Mouse (Mus musculus) liver, postnatal 0 days (tissue): ENCODE results near the gene Tmem72. TPM values are rescaled to one million over a fixed set of nuclear protein-coding genes. Genes with fewer than 3 reads are reported as not detected.

Experiments used
- ATAC-seq: fragments of 200-750 bp; cut with Nextera tagmentation; 2 replicates; pipeline ENCODE4 v1.8.0; 2017; ENCODE audit warnings: mild to moderate bottlenecking, moderate library complexity
- DNase-seq: peaks from one replicate; pipeline ENCODE4 v3.0.0-alpha.2; 2016
- H3K27ac ChIP-seq: fragments of 300-500 bp; sonication (generic); 2 replicates; pipeline ENCODE4 v1.5.1; 2014; ENCODE audit warnings: antibody characterized with exemption, moderate library complexity, mild to moderate bottlenecking, low read depth
- H3K27me3 ChIP-seq: fragments of 300-500 bp; sonication (generic); 2 replicates; pipeline ENCODE4 v1.6.1; 2014; ENCODE audit warnings: low read length, control low read depth, mixed read lengths; ENCODE audit not compliant: insufficient read depth
- H3K36me3 ChIP-seq: fragments of 300-500 bp; sonication (generic); replicated peaks from 2 replicates; pipeline ENCODE4 v1.6.1; 2014; ENCODE audit warnings: mild to moderate bottlenecking, control low read depth, low read length, moderate library complexity, mixed read lengths; ENCODE audit not compliant: insufficient read depth
- H3K4me1 ChIP-seq: fragments of 300-500 bp; sonication (generic); 2 replicates; pipeline ENCODE4 v1.6.1; 2014; ENCODE audit warnings: antibody characterized with exemption, mild to moderate bottlenecking, control low read depth; ENCODE audit not compliant: insufficient read depth
- H3K4me2 ChIP-seq: fragments of 300-500 bp; sonication (generic); 2 replicates; pipeline ENCODE4 v1.6.1; 2014; ENCODE audit warnings: low read depth, mild to moderate bottlenecking, low read length, moderate library complexity, mixed read lengths
- H3K4me3 ChIP-seq: fragments of 300-500 bp; sonication (generic); 2 replicates; pipeline ENCODE4 v1.5.1; 2014; ENCODE audit warnings: low read depth, low read length
- H3K9ac ChIP-seq: fragments of 300-500 bp; sonication (generic); replicated peaks from 2 replicates; pipeline ENCODE4 v1.6.1; 2014; ENCODE audit warnings: mild to moderate bottlenecking, moderate library complexity
- H3K9me3 ChIP-seq: fragments of 300-500 bp; sonication (generic); 2 replicates; pipeline ENCODE4 v1.6.1; 2016; ENCODE audit warnings: mild to moderate bottlenecking, control low read depth, low read length, mixed read lengths
- CTCF ChIP-seq: sonication (generic); IDR thresholded peaks from 2 replicates; pipeline ENCODE4 v1.5.1; 2016; ENCODE audit warnings: antibody characterized with exemption, low read depth
- EP300 ChIP-seq: IDR thresholded peaks from 2 replicates; pipeline ENCODE4 v1.6.1; 2016; ENCODE audit warnings: antibody characterized with exemption, low read depth, mild to moderate bottlenecking
- WGBS: fragments of 180-500 bp; shearing (Covaris S2); extraction: QIAGEN DNeasy Blood & Tissue Kit; methylation state at CpG from one replicate; pipeline ENCODE4 v1.1.7; 2014; ENCODE audit not compliant: insufficient replicate concordance; 5-methylcytosine and 5-hydroxymethylcytosine counted together
- polyA plus RNA-seq: library from polyadenylated mRNA; unstranded; fragments of >200 nt; fragmentation: Nextera tagmentation; extraction: Ambion mirVana; gene quantifications from 2 replicates; pipeline ENCODE4 v1.2.1, GENCODE M21; 2015

Gene Tmem72
- polyA plus RNA-seq, 1 experiment from 2014 or later = not detected

GRCm38 (mm10) chr6:116676355-116676913 is 40.3 kb downstream of the Tmem72 start:
- Histone ChIP-seq H3K9me3 (no peaks in the 10 kb centered on the region), H3K36me3 (no peaks in the 10 kb centered on the region), H3K4me2 (no peak overlapping the region), H3K9ac (no peak overlapping the region), H3K4me3 (no peak overlapping the region), H3K27ac (0 out of 2 replicates have a peak overlapping the region, but pooled peaks have one; percentile 49), H3K27me3 (no peaks in the 10 kb centered on the region), H3K4me1 (peaks cover 17% of the 10 kb centered on the region)
- no peak for TF ChIP-seq CTCF
- TF ChIP-seq EP300 = no peak
- ATAC-seq (no peak), DNase-seq (no peak)
- 52% methylated on average over 10 of the region's 10 CpGs for WGBS

GRCm38 (mm10) chr6:116674283-116674886 is 42.3 kb downstream of the Tmem72 start:
- 21% methylated on average over 16 of the region's 16 CpGs for WGBS
- ATAC-seq (peak; percentile 38; the same call in 1 of the 2 replicates), DNase-seq (no peak)
- Histone ChIP-seq H3K4me1 (peaks cover 19% of the 10 kb centered on the region), H3K27me3 (no peaks in the 10 kb centered on the region), H3K27ac (peak overlapping the region; percentile 61), H3K4me3 (peak overlapping the region; percentile 46), H3K9me3 (no peaks in the 10 kb centered on the region), H3K4me2 (peak overlapping the region; percentile 75), H3K9ac (peak overlapping the region; percentile 39), H3K36me3 (no peaks in the 10 kb centered on the region)
- no peak for TF ChIP-seq CTCF
- TF ChIP-seq EP300 = no peak

GRCm38 (mm10) chr6:116673471-116674282 is 43.0 kb downstream of the Tmem72 start, which contains the start of gene Rassf4:
Rassf4 (minus strand) TSS chr6:116673952.
- peak within 1 kb of the TSS; percentile 39 for H3K9ac ChIP-seq
- WGBS = under 1% methylated on average over 44 of the region's 44 CpGs
- peak within 1 kb of the TSS; percentile 61 for H3K27ac ChIP-seq
- H3K4me1 ChIP-seq = peaks cover 19% of the 10 kb centered on the region
- DNase-seq = peak; percentile 90
- no peaks in the 10 kb centered on the region for H3K36me3 ChIP-seq
- no peaks in the 10 kb centered on the region for H3K27me3 ChIP-seq
- H3K4me3 ChIP-seq = peak within 1 kb of the TSS; percentile 46
- H3K4me2 ChIP-seq = peak within 1 kb of the TSS; percentile 75
- TF ChIP-seq EP300 = no peak
- TF ChIP-seq CTCF = no peak
- H3K9me3 ChIP-seq = no peaks in the 10 kb centered on the region
- peak; percentile 84 for ATAC-seq

- H3K27me3 ChIP-seq = no peaks in the 10 kb centered on the region
- 0 out of 2 replicates have a peak overlapping the region, but pooled peaks have one; percentile 46 for H3K4me3 ChIP-seq
- H3K27ac ChIP-seq = no peak overlapping the region
- H3K36me3 ChIP-seq = no peaks in the 10 kb centered on the region
- DNase-seq (no peak), ATAC-seq (no peak)
- TF ChIP-seq CTCF (no peak), EP300 (no peak)
- peaks cover 19% of the 10 kb centered on the region for H3K4me1 ChIP-seq
- H3K9me3 ChIP-seq = no peaks in the 10 kb centered on the region
- 61% methylated on average over 5 of the region's 5 CpGs for WGBS
- peak overlapping the region; percentile 75 for H3K4me2 ChIP-seq
- no peak overlapping the region for H3K9ac ChIP-seq
These were observed 44.4 kb downstream of the Tmem72 start for GRCm38 (mm10) chr6:116672349-116672748.

- TF ChIP-seq CTCF (no peak), EP300 (no peak)
- ATAC-seq (no peak), DNase-seq (no peak)
- Histone ChIP-seq H3K9me3 (no peaks in the 10 kb centered on the region), H3K4me3 (no peak overlapping the region), H3K4me1 (peaks cover 19% of the 10 kb centered on the region), H3K4me2 (peak overlapping the region; percentile 75; the same call in 1 of the 2 replicates), H3K27me3 (no peaks in the 10 kb centered on the region), H3K36me3 (no peaks in the 10 kb centered on the region), H3K9ac (no peak overlapping the region), H3K27ac (no peak overlapping the region)
- WGBS = 81% methylated on average over 4 of the region's 4 CpGs
These were observed 44.9 kb downstream of the Tmem72 start for GRCm38 (mm10) chr6:116671768-116672167.

- DNase-seq (no peak), ATAC-seq (no peak)
- H3K9me3 ChIP-seq = no peaks in the 10 kb centered on the region
- no peaks in the 10 kb centered on the region for H3K27me3 ChIP-seq
- H3K4me3 ChIP-seq = no peak overlapping the region
- no peak overlapping the region for H3K27ac ChIP-seq
- TF ChIP-seq EP300 (no peak), CTCF (0 out of 2 replicates have a peak, but pooled peaks have one; percentile 6)
- H3K4me2 ChIP-seq = peak overlapping the region; percentile 75; the same call in 1 of the 2 replicates
- H3K36me3 ChIP-seq = no peaks in the 10 kb centered on the region
- H3K9ac ChIP-seq = no peak overlapping the region
- 53% methylated on average over 5 of the region's 5 CpGs for WGBS
- H3K4me1 ChIP-seq = peaks cover 13% of the 10 kb centered on the region
These were observed 45.7 kb downstream of the Tmem72 start for GRCm38 (mm10) chr6:116671031-116671430.
